Mouse (Mus musculus) E14TG2a.4 (cell line): ENCODE data around the gene Ttll8.

Experiments used
- H3K27me3 ChIP-seq: 2 replicates; pipeline ENCODE4 v1.6.1; 2014; ENCODE audit warnings: low read length, control low read depth; ENCODE audit not compliant: insufficient read depth
- H3K36me3 ChIP-seq: 2 replicates; pipeline ENCODE4 v1.6.1; 2014; ENCODE audit warnings: low read length, control low read depth; ENCODE audit not compliant: insufficient read depth
- H3K4me1 ChIP-seq: replicated peaks from 2 replicates; pipeline ENCODE4 v1.6.1; 2014; ENCODE audit warnings: low read depth, low read length, control low read depth
- H3K4me3 ChIP-seq: replicated peaks from 2 replicates; pipeline ENCODE4 v1.5.1; 2014; ENCODE audit warnings: mild to moderate bottlenecking, low read length
- H3K9me3 ChIP-seq: 2 replicates; pipeline ENCODE4 v1.6.1; 2014; ENCODE audit warnings: low read length, control low read depth
- CTCF ChIP-seq: conservative IDR thresholded peaks from 2 replicates; pipeline ENCODE4 v1.5.1; 2014; ENCODE audit warnings: low read length
- NANOG ChIP-seq: IDR thresholded peaks from 2 replicates; pipeline ENCODE4 v1.6.1; 2014; ENCODE audit warnings: borderline replicate concordance, low read length, mixed read lengths
- POU5F1 ChIP-seq: IDR thresholded peaks from 2 replicates; pipeline ENCODE4 v1.6.1; 2014; ENCODE audit warnings: low read length, borderline replicate concordance

The Ttll8 gene

GRCm38 (mm10) chr15:88937291-88937650 is 16.9 kb downstream of the Ttll8 start:
- H3K27me3 ChIP-seq, result no peaks in the 10 kb centered on the region
- 0 out of 2 replicates have a peak, but pooled peaks cover 4% of the 10 kb centered on the region for H3K9me3 ChIP-seq
- H3K4me1 ChIP-seq, result peaks cover 23% of the 10 kb centered on the region
- H3K4me3 ChIP-seq, result no peak overlapping the region
- TF ChIP-seq POU5F1 (no peak), CTCF (no peak), NANOG (no peak)
- no peaks in the 10 kb centered on the region for H3K36me3 ChIP-seq

- TF ChIP-seq NANOG (no peak), POU5F1 (no peak), CTCF (no peak)
- no peaks in the 10 kb centered on the region for H3K36me3 ChIP-seq
- no peaks in the 10 kb centered on the region for H3K27me3 ChIP-seq
- no peak overlapping the region for H3K4me3 ChIP-seq
- H3K4me1 ChIP-seq, result peaks cover 23% of the 10 kb centered on the region
- H3K9me3 ChIP-seq, result 0 out of 2 replicates have a peak, but pooled peaks cover 4% of the 10 kb centered on the region
These were observed 17.5 kb downstream of the Ttll8 start for GRCm38 (mm10) chr15:88936619-88937290.

GRCm38 (mm10) chr15:88934141-88934540 is 20.1 kb downstream of the Ttll8 start:
- Histone ChIP-seq H3K36me3 (no peaks in the 10 kb centered on the region), H3K9me3 (0 out of 2 replicates have a peak, but pooled peaks cover 4% of the 10 kb centered on the region), H3K27me3 (no peaks in the 10 kb centered on the region), H3K4me3 (no peak overlapping the region), H3K4me1 (peaks cover 8% of the 10 kb centered on the region)
- TF ChIP-seq NANOG, result no peak
- TF ChIP-seq CTCF, result no peak
- no peak for TF ChIP-seq POU5F1

GRCm38 (mm10) chr15:88932667-88933066 is 21.6 kb downstream of the Ttll8 start:
- Histone ChIP-seq H3K36me3 (no peaks in the 10 kb centered on the region), H3K27me3 (0 out of 2 replicates have a peak, but pooled peaks cover 2% of the 10 kb centered on the region), H3K9me3 (0 out of 2 replicates have a peak, but pooled peaks cover 4% of the 10 kb centered on the region), H3K4me3 (no peak overlapping the region), H3K4me1 (no peaks in the 10 kb centered on the region)
- TF ChIP-seq CTCF (no peak), POU5F1 (no peak), NANOG (no peak)

- no peaks in the 10 kb centered on the region for H3K36me3 ChIP-seq
- no peaks in the 10 kb centered on the region for H3K9me3 ChIP-seq
- peaks cover 45% of the 10 kb centered on the region for H3K4me1 ChIP-seq
- TF ChIP-seq CTCF, result no peak
- no peak for TF ChIP-seq POU5F1
- TF ChIP-seq NANOG, result no peak
- H3K4me3 ChIP-seq, result no peak overlapping the region
- H3K27me3 ChIP-seq, result no peaks in the 10 kb centered on the region
These were observed 32.3 kb downstream of the Ttll8 start for GRCm38 (mm10) chr15:88921992-88922310.

GRCm38 (mm10) chr15:88921131-88921991 is 32.9 kb downstream of the Ttll8 start:
- no peaks in the 10 kb centered on the region for H3K27me3 ChIP-seq
- H3K4me1 ChIP-seq, result peaks cover 50% of the 10 kb centered on the region
- H3K9me3 ChIP-seq, result no peaks in the 10 kb centered on the region
- H3K4me3 ChIP-seq, result no peak overlapping the region
- H3K36me3 ChIP-seq, result no peaks in the 10 kb centered on the region
- peak; percentile 86 for TF ChIP-seq CTCF
- TF ChIP-seq POU5F1, result no peak

GRCm38 (mm10) chr15:88920065-88920464 is 34.2 kb downstream of the Ttll8 start:
- TF ChIP-seq POU5F1 (no peak), CTCF (no peak), NANOG (no peak)
- no peaks in the 10 kb centered on the region for H3K9me3 ChIP-seq
- H3K27me3 ChIP-seq, result peaks cover 4% of the 10 kb centered on the region

GRCm38 (mm10) chr15:88919328-88919727 is 34.9 kb downstream of the Ttll8 start:
- TF ChIP-seq CTCF (no peak), NANOG (no peak), POU5F1 (no peak)
- peaks cover 8% of the 10 kb centered on the region for H3K27me3 ChIP-seq

More at GRCm38 (mm10) chr15:88920065-88920464, 34.2 kb downstream of the Ttll8 start:
- no peaks in the 10 kb centered on the region for H3K36me3 ChIP-seq
- peaks cover 63% of the 10 kb centered on the region for H3K4me1 ChIP-seq
- no peak overlapping the region for H3K4me3 ChIP-seq

More at GRCm38 (mm10) chr15:88919328-88919727, 34.9 kb downstream of the Ttll8 start:
- Histone ChIP-seq H3K9me3 (no peaks in the 10 kb centered on the region), H3K36me3 (no peaks in the 10 kb centered on the region), H3K4me3 (peak overlapping the region; percentile 4; the same call in 1 of the 2 replicates), H3K4me1 (peaks cover 71% of the 10 kb centered on the region)
